Mouse (Mus musculus) embryonic facial prominence, embryonic 12.5 days (tissue): ENCODE results near the gene Gm9611. TPM values are rescaled to one million over a fixed set of nuclear protein-coding genes. Genes with fewer than 3 reads are reported as not detected.
"Not testable (repeated sequence)": the region's sequence is repeated elsewhere in the genome, so short reads cannot be mapped to it uniquely, and the experiment has no call there.

Experiments used
- ATAC-seq: fragments of 200-750 bp; cut with Nextera tagmentation; 2 replicates; pipeline ENCODE4 v1.8.0; 2017; ENCODE audit not compliant: insufficient number of reproducible peaks, insufficient read depth, low FRiP score, low TSS enrichment
- H3K27ac ChIP-seq: fragments of 300-500 bp; sonication (generic); 2 replicates; pipeline ENCODE4 v1.5.1; 2016; ENCODE audit warnings: mild to moderate bottlenecking
- H3K27me3 ChIP-seq: fragments of 300-500 bp; sonication (generic); 2 replicates; pipeline ENCODE4 v1.6.1; 2016; ENCODE audit warnings: mild to moderate bottlenecking, moderate library complexity
- H3K36me3 ChIP-seq: fragments of 300-500 bp; sonication (generic); 2 replicates; pipeline ENCODE4 v1.6.1; 2016; ENCODE audit warnings: mild to moderate bottlenecking
- H3K4me1 ChIP-seq: fragments of 300-500 bp; sonication (generic); 2 replicates; pipeline ENCODE4 v1.6.1; 2016
- H3K4me2 ChIP-seq: fragments of 300-500 bp; sonication (generic); replicated peaks from 2 replicates; pipeline ENCODE4 v1.6.1; 2016; ENCODE audit warnings: mild to moderate bottlenecking, moderate library complexity
- H3K4me3 ChIP-seq: fragments of 300-500 bp; sonication (generic); 2 replicates; pipeline ENCODE4 v1.5.1; 2016; ENCODE audit warnings: mild to moderate bottlenecking
- H3K9ac ChIP-seq: fragments of 300-500 bp; sonication (generic); 2 replicates; pipeline ENCODE4 v1.6.1; 2016; ENCODE audit warnings: mild to moderate bottlenecking, moderate library complexity
- H3K9me3 ChIP-seq: fragments of 300-500 bp; sonication (generic); 2 replicates; pipeline ENCODE4 v1.6.1; 2016; ENCODE audit warnings: mild to moderate bottlenecking, moderate library complexity
- WGBS: fragments of 180-500 bp; shearing (Covaris S2); methylation state at CpG from one replicate; pipeline ENCODE4 v1.1.7; 2016; 5-methylcytosine and 5-hydroxymethylcytosine counted together
- microRNA-seq: library from miRNA; unstranded; fragments of <30 nt; microRNA quantifications from one replicate; pipeline ENCODE4, GENCODE M21; 2017
- polyA plus RNA-seq: library from polyadenylated mRNA; unstranded; fragments of >200 nt; fragmentation: Nextera tagmentation; extraction: Ambion mirVana; gene quantifications from 2 replicates; pipeline ENCODE4 v1.2.1, GENCODE M21; 2016

Gene Gm9611
- not detected in 2 replicates for polyA plus RNA-seq

- not testable (repeated sequence) for H3K9me3 ChIP-seq, H3K9ac ChIP-seq, H3K4me1 ChIP-seq, H3K27ac ChIP-seq, H3K4me3 ChIP-seq, H3K4me2 ChIP-seq, H3K27me3 ChIP-seq, H3K36me3 ChIP-seq, ATAC-seq
- WGBS: 100% methylated on average over 1 of the region's 3 CpGs
These were observed at the start of gene Gm9611 for GRCm38 (mm10) chr14:42297258-42297657. Gm9611 (minus strand) TSS chr14:42297358.

GRCm38 (mm10) chr14:42309910-42310309, 12.8 kb upstream of the Gm9611 start, which contains the start of gene Gm7995:
Gm7995 (plus strand) TSS chr14:42310210.
- H3K36me3 ChIP-seq, H3K9me3 ChIP-seq, H3K9ac ChIP-seq, H3K27ac ChIP-seq, H3K4me3 ChIP-seq, ATAC-seq, H3K4me1 ChIP-seq, H3K4me2 ChIP-seq, H3K27me3 ChIP-seq: not testable (repeated sequence)
- no CpG with 5 or more reads among the region's 1 CpGs for WGBS

GRCm38 (mm10) chr14:42259948-42260347, 37.2 kb downstream of the Gm9611 start, which contains the start of gene Gm17026:
Gm17026 (minus strand) TSS chr14:42260048.
- ATAC-seq: not testable (repeated sequence)
- WGBS: 78% methylated on average over 1 of the region's 3 CpGs

More at GRCm38 (mm10) chr14:42259948-42260347, 37.2 kb downstream of the Gm9611 start, which contains the start of gene Gm17026:
- not testable (repeated sequence) for H3K4me1 ChIP-seq, H3K4me3 ChIP-seq, H3K4me2 ChIP-seq, H3K9me3 ChIP-seq, H3K9ac ChIP-seq, H3K27ac ChIP-seq, H3K27me3 ChIP-seq, H3K36me3 ChIP-seq

Small RNA genes within 50 kb of the gene (microRNA-seq; reads per million reads assigned to microRNA genes)
- not detected for gene Gm25208
- not detected for gene Gm25892

Other genes starting within 250 kb of the Gm9611 start
- not detected in 2 replicates for gene Gm7951, start 180.0 kb downstream of the Gm9611 start, polyA plus RNA-seq
- gene Gm17027, start 134.7 kb downstream of the Gm9611 start, polyA plus RNA-seq: not detected in 2 replicates
- gene Gm3573, start 106.6 kb downstream of the Gm9611 start, polyA plus RNA-seq: not detected in 2 replicates
- gene Gm17026, start 37.3 kb downstream of the Gm9611 start, polyA plus RNA-seq: not detected in 2 replicates
- not detected in 2 replicates for gene Gm7995, start 12.9 kb upstream of the Gm9611 start, polyA plus RNA-seq
- not detected in 2 replicates for gene Gm8005, start 142.3 kb upstream of the Gm9611 start, polyA plus RNA-seq
- not detected in 2 replicates for gene Gm8011, start 166.5 kb upstream of the Gm9611 start, polyA plus RNA-seq
- not detected in 2 replicates for gene Gm8020, start 205.0 kb upstream of the Gm9611 start, polyA plus RNA-seq
- not detected in 2 replicates for gene Gm8024, start 226.9 kb upstream of the Gm9611 start, polyA plus RNA-seq